Mouse (Mus musculus): ENCODE measurements around the gene I830077J02Rik.
A peak's percentile ranks its signal among the peaks of the same experiment; 100 is the strongest.

Gene I830077J02Rik

DNA sequence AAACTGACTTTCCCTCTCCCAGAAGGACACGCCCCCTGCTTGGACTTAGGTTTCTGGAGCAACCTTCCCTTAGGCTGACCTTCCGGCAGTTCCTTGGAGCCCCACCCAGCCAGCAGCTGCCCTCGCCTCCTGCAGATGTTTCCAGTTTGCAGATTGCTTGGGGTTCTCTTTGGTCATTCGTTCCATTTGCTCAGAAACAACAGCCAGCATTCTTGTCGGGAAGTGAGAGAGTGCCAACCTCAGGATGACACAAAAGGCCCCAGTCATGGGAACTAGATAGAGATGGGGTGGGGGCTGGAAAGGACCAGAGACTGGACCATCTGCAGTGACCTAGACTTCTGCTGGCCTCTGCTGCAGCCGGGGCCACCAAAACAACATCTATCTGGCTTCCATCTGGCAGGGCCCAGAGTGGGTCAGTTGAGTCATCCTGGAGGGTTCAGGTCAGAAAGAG is 38.5 kb downstream of the I830077J02Rik start:
- peak; percentile 41 for DNase-seq (ENCODE audit: low read depth)

DNA sequence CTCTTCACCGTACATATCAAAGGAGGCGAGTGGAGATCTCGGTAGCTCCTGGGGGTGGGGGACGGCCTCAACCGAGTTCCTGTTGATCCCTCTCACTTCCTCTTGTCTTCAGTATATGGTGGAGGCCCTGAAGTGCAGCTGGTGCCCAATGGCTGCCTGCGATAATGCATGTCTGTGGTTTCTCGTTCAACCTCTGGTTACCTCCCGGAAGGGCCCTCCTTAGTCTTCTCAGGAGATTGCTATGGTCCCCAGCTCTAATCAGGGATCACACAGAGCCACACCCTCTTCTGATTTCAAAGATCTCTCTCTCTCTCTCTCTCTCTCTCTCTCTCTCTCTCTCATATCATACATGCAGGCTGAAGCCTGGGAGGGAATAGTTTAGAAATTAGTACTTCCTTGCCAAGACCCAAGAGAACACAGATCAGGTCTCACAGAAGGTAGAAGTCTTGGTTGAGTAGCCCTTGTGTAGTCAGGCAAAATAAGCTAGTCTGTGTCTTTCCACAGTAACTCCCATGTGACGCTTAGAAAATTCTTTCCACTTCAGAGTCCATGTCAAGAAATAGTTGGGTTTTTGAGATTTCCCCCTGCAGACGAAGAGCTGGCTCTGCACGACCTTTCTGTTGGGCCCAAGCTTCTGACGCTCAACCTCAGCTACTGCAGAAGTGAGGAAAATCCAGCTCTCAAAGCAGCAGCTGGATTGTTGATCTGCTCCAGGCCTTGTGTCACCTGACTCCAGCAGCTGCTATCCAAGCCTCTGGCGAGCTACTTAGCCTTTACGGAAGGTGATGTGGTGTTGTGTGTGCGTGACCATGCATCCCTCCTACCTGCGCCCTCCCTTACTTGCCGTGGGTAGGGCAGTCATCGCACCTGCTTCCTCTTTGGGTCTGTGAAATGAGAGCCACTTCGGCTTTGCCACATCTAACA is 39.6 kb downstream of the I830077J02Rik start:
- no peak for DNase-seq (ENCODE audit: low read depth)

DNA sequence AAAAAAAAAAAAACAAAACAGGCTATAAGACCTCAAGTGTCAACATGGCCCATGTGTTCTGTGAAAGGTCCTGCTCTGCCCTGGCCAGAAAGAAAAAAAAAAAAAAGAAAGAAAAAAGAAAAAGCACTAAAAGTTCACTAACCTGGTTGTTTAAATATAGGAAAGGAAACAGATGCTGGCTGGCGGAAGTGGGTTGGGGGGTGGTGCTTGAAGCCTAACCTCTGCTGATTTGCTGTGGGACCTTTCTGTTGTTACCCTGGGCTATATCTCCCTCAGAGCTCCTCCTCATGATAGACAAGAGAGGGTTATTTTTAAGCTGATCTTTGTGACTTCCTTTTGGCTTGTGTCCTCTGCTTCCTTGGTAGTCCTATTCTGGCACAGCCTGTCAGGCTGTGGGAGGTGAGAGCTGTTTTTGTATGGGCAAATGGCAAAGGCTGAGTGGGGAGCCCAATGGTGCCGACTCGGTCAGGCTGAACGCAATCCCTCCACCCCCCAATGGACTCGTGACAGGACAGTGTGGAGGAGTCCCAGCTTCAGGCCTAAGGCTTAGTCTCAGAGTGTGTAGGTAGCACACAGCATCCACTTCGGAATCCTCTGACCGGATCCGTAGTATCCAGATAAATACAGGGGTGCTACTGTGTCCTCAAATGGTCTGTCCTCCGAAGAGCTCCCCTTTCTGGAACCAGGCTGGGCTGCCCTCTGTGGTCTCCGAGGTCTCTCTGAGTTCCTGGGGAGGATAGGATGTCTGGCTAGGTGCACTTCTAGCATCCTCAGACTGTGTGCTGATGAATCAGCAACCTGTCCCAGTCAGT is 40.5 kb downstream of the I830077J02Rik start:
- no peak for DNase-seq (ENCODE audit: low read depth)

DNA sequence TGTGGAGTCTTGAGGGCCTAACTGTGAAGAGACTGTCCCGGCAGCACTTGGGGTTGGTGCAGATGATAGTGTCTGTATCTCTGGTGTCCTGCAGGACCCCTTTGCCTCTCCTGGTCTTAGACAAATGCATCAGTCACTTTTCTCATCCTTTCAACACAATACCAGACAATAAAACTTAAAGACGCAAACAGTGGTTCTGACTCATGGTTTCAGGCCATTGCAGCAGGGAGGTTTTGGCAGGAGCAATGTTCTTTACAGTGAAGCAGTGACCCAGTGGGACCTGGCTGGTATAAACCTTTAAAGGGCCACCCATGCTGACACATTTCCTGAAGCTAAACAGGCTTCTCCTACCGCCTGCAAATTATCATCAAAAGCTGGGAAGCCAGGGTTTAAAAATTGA is 41.3 kb downstream of the I830077J02Rik start:
- peak; percentile 17 for DNase-seq (ENCODE audit: low read depth)

DNA sequence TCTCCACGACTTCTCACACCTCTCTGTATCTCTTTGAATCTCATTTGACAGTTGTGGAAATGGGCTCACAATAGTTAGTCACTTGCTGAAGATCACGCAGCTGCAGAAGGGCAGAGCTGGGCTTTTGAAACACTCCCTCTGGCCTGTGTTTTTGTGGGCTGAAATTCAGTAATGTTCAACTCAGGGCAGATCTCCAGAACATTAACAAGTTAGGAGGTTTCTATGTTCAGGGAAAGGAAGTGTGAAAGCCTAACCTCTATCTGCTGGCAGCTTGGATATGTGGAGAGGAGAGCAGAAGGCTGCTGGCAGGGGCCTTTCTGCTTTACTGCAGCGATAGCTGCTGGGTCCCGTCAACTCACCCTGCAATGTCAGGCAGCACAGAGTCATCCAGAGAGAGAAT is 42.2 kb downstream of the I830077J02Rik start:
- no peak for DNase-seq (ENCODE audit: low read depth)

DNA sequence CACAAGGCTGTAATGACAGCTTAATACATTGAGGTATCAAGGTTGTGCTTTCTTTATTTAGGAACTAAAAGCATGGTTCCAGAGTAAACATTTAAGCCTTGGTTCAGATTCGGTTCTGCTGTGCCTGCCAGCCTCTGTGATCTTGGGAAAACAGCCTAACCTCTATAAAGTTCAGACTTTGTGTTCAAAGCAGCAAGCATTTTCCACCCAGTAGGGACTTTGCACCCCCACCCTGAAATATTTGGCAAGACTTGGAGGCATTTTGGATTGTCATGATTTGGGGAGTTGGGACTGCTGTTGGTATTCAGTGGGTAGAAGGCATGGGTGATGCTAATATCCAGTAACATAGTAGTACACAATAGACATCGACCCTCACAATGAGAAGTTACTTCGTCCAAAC is 43.5 kb downstream of the I830077J02Rik start:
- DNase-seq (ENCODE audit: low read depth), result no peak

DNA sequence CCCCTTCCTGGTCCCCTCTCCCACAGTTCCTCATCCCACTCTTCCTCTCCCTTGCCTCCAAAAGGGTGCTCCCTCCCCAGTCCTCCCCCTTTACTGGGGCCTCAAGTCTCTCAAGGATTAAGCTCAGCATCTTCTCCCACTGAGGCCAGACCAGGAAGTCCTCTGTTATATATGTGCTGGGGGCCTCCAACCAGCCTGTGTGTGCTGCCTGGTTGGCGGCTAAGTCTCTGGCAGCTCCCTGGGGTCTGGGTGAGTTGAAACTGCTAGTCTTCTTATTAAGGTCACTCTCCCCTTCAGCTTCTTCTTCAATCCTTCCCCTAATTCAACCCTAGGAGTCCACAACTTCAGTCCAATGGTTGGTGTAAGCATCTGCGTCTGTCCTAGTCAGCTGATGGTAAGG is 49.4 kb downstream of the I830077J02Rik start:
- no peak for DNase-seq (ENCODE audit: low read depth)

DNA sequence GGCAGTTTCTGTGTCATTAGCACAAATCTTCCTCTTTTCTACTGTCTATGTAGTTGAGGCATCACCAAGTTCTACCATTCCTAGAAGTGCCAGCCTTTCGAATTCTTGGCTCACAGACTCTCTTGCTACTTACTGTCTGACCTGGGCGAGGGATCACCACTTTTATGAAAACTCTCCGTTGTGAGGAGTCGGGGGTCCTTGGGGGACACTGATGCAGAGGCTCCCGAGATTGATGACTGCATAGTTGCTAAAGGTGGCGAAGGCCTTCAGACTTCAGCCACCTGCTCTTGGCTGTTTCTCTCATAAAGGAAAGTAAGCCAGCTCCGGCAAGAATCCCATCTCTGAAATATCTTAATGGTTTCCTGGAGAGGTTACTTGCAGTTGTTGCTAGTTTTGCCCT is 50.4 kb downstream of the I830077J02Rik start:
- no peak for DNase-seq (ENCODE audit: low read depth)

DNA sequence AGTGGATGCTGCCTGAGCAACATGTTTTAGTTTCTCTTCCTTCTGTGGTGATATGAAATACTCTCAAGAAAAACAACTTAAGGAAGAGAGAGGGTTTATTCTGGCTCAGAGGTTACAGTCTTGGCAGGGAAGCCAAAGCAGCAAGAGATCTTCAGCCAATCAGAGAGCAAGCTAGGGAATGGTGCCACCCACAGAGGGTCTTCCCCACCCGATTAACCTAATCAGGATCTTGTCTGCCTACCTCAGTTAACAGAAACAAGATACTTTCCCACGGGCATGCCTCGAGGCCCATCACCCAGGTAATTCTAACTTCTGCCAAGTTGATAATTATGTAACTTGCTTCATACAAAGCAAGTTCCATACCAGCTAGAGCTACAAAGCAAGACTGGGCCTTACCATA is 52.0 kb downstream of the I830077J02Rik start:
- no peak for DNase-seq (ENCODE audit: low read depth)

DNA sequence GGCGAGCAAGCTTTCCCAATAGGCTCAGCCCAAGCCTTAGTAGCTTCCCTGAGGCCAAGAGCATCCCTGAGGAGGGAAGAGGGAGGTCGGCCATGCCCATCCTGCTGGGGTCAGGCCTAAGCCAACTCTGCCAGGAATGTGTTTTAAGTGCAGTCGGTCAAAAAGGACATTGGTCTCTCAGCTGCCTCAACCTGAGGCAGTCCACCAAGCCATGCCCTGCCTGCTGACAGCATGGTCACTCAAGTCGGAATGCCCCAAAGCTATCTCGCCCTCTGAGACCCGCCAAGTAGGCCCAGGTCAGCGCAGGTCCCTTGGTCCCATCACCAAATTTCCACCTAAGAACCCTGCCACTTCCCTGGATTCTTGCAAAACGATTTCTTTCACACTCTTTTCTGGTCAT is 53.7 kb downstream of the I830077J02Rik start:
- no peak for DNase-seq (ENCODE audit: low read depth)

DNA sequence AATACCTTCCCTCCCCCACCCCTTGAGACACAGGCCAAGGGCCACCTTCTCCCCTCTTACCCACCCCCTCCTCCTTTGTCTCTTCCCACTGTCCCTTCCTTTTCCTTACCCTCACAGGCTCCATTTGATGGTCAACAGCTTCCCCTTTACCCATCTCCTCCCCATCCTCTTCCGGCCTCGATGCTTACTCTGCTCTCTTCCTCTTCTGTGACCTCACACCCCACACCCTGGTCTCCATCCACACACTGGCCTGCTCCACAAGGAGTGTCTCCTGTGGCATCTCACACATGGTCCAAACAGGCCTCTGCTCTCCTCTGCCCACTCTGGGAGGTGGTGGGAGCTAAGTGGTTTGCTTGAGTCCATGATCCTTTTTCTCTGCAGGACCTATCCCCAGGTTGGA is 54.5 kb downstream of the I830077J02Rik start:
- no peak for DNase-seq (ENCODE audit: low read depth)

DNA sequence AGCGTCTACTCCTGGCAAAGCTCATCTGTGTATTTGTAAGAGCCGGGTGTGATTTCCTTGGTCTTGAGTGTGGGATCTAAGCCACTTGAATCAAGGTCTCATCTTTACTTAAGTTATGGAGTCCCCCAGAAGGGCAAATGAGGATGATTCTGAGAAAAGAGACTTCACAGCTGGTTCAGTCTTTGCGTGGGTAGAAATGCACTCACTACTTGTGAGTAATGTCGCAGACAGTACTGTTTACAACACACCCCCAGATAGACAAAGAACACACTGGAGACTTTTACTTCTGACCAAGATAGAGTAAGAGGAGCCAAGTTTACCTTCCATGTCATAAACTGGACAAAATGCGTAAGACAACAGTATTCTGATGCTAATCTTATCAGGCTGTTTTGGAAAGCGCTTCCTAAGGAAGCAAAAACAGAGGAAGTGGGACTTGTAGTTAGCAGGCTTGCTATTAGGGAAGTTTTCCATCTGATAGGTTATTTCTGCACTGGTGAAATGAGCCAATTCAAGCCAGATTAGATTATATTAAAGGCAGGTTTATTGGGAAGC is 55.1 kb downstream of the I830077J02Rik start:
- DNase-seq (ENCODE audit: low read depth), result no peak

DNA sequence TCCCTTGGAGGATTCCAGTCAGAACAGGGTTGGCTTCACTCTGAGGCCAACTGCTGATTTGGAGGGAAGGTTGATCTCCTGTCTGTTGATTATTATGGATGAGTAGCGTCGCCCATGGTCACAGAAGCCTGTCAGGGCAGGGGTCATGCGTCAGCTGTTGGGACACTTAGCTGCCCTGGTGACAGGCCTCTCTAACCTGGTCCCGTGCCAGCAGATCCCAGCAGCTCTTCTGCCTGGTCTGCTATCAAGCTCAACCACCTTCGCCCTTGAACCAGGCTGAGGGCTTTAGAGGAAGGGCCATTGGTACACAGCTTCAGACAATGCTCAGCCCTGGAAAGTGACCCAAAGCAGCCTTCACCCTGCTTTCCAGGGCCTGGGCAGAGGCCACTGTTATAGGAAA is 56.4 kb downstream of the I830077J02Rik start:
- DNase-seq (ENCODE audit: low read depth), result no peak

All from NIH3T3 (cell line).